Mouse (Mus musculus) thymus, adult 18-20 months (tissue): ENCODE measurements around the gene Itga6.

ENCODE experiments used
- DNase-seq, 2 experiments: peaks; one replicate each; pipeline ENCODE4 v3.0.0; 2022; ENCODE audit warnings: mixed read lengths in 2 of 2

Gene Itga6

DNA sequence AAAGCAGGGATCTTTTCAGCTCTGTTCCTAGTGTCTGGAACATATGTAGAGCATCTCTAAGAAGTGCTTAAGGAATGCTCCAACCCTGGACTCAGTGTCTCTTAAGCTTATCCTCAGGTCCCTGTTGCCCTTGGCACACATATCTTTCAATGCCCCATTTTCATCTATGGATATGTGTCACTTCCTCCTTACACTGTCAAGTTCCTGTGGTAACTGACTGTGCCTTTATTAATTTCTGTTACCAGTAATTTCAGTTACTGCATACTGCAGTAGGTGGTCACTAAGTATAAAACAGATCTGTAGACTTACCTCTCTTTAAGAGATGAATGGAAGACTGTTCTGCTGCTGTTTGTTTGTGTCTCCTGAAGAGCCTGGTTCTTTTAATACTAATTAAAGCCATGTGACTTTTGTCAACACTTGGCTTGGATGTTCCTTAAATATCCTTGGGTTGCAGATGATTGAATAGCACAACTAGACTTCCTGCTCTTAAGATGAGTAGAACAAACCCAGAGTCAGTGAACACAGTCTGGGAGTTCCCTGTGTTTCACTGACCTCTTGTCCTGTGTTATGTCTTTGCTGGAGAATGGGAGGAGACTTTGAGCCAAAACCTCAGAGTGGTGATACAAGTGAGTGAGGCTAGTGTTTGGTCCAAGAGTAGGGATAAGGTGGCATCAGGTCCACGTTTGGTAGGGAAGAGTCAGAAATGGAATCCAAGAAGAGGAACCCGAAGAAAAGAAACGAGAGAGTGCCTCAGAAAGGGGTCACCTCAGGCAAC is 19.7 kb downstream of the Itga6 start:
- DNase-seq = no peak

- DNase-seq = no peak
Observed at GRCm38 (mm10) chr2:71766007-71766406, 20.6 kb downstream of the Itga6 start.

GRCm38 (mm10) chr2:71767019-71767610 is 21.7 kb downstream of the Itga6 start:
- no peak for DNase-seq

DNA sequence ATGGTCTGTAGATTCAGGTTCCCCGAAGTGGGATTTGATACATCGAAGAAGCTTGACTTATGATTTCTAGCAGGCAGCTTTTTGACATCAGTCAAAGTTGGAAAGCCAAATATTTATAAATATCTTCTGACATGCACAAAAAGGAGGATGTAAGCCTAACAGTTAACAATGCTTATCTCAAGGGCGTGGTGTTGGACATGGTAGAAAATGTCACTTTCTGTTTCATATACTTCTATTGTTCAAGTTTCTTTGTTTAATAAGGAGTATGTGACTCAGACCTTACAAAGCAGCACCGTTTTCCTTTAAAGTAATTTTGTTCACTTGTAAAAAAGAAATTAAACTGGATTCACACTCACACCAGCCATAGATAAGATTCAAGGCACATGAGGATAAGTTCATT is 26.3 kb downstream of the Itga6 start:
- DNase-seq = no peak

- no peak for DNase-seq
Observed at GRCm38 (mm10) chr2:71773714-71774113, 28.3 kb downstream of the Itga6 start.

GRCm38 (mm10) chr2:71774246-71774951 is 29.0 kb downstream of the Itga6 start:
- no peak for DNase-seq

- DNase-seq = no peak
Observed at GRCm38 (mm10) chr2:71775201-71775611, 29.8 kb downstream of the Itga6 start.

DNA sequence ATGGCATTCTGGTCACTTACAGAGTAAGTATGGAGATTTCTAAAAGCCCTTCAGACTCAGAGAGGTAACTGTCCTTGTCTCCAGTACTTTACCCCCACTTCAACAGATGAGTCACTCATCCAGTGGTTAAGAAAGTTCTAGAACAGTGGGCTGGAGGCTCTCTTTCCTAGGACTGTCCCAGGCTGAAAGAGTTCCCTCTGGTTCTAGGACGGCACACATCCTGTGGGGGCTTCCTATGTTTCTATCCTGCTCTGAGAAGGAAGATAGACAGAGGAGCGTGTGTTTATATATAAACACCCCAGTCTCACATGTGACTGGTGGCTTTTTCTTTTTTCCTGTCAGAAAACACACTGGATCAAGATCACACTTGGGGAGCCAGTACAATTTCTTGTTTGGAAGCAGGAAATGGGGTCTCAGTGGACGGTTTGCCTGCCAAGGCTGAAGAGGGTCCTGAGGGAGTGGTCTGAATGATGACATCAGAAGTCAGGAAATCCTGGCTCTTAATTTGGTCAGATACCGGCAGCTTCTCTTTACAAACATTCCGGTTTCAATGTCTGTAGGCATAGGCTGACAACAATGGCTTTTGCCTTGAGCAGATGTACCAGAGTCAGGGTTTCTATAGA is 34.0 kb downstream of the Itga6 start:
- no peak for DNase-seq

- DNase-seq = no peak
Observed at GRCm38 (mm10) chr2:71780016-71780415, 34.6 kb downstream of the Itga6 start.

DNA sequence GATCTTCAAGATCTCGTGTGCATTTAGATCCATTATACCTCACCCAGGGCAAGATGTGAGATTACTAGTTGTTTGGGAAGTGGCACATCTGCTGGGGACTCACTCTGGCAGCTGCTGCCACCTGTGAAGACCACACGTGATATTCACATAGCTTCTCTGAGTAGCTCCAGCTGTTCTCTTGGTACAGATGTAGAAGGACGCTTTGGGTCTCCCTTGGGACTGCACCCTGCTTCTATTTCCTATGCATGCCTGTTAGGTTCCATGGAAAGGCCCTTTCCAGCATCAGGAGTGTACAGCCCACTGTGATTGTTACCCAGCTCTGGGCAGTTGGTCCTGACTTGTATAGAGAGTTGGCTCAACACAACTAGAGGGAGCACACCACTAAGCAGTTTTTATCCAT is 39.8 kb downstream of the Itga6 start:
- peak; percentile 20 to 61 for DNase-seq

GRCm38 (mm10) chr2:71786060-71786459 is 40.6 kb downstream of the Itga6 start:
- no peak for DNase-seq

DNA sequence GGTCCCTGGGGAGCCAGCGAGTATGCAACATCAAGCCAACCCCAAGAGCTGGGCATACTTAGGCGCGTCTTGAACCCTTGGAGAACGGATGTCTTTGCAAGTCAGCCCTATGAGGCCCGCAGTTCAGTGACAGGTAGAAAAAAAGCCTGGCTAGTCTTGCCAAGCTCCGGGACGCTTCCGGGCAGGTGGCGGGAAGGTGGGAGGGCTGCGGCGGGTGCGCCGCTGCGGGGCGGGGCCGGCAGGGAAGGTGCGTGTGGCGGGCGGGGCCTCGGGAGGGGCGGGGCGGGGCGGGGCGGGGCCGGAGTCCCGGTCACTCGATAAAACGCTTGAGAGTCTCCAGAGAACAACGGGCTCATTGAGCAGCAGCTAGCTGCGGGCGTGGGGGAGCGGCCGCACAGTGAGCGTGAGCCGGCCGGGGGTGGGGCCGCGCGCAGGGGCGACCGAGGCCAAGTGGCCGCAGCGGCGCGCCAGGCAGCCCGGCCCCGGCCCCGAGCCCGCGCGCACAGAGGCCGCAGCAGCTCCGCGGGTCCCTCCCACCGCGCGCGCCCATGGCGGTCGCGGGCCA is 41.3 kb downstream of the Itga6 start:
- peak; percentile 73 to 84 for DNase-seq

- DNase-seq = peak; percentile 60 to 65
Observed at GRCm38 (mm10) chr2:71787156-71787590, 41.8 kb downstream of the Itga6 start.

DNA sequence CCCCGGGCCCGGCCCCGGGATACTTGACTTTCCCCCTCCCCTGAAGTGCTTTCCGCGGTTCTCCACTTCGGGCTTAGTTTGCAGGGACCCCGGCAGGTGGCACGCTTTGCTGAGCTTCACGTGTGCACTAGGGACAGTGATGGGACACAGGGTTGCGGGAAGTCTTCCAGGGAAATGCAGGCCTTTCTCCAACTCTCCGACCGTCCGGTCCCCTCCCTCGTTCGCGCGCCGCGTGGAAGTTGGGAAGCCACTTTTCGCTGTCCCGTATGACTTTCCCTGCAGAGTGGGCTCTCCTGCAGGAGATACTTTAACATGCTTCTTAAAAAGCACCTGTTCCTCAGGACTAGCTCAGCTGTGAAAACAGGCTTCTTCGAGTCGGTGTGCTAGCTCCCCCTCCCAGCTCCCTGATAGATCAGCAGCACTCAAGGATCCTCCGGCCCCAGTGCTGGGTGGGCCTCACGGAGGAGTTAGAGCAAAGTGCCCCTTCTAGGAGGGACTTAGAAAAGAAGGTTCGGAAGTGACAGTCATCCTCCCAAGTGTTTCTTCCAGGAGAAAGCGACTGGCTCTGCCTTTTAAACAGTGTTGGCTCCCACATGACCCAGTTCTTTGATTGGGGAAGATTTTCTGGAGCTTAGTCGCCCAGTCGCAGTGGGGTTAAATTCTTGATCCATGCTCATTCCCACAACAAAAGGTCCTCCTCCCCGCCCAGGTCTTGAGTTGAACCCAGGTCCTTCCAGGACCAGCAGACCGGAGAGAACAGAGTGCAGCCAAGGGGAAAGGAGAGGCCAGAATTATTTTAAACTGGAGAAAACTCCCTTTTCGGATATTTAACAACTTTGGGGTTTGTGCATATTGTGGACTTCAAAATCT is 42.4 kb downstream of the Itga6 start:
- peak; percentile 42 to 63 for DNase-seq

- DNase-seq = no peak
Observed at GRCm38 (mm10) chr2:71790752-71791151, 45.3 kb downstream of the Itga6 start.

DNA sequence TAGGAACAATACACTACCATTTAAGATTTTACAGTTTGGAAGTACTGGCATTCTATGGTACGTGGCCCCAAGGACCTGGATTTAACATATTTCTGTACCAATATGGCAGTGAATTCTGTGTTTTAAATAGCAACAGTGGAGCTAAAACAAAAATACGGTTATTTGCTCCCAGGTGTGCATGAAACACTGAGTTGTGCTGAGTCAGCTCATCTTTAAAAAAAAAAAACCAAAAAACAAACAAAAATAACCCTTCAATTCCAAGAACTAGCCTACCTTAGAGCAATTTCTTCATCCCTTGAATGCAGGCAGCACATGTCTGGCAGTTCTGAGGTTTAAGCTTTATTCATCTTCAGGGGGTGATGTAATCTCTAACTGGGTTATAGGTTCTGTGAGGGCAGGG is 45.8 kb downstream of the Itga6 start:
- no peak for DNase-seq

DNA sequence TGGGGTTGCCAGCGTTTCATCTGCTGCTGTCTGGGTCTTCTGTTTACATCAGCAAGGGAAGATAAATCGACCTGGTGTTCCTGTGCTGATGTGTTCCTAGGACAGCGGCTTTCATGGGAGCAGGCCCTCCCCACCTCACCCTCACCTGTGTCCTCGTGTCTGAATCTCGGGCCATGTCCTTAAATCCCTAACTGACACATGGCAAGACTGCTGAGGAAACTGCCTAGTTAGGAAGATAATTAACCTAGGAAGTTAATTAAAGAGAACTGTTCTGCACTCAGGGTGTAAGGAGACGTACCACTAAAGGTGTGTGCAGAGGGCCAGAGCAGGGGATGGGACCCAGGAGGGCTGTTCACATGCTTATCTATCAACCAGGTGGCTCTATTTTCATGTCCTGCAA is 48.7 kb downstream of the Itga6 start:
- DNase-seq = no peak

DNA sequence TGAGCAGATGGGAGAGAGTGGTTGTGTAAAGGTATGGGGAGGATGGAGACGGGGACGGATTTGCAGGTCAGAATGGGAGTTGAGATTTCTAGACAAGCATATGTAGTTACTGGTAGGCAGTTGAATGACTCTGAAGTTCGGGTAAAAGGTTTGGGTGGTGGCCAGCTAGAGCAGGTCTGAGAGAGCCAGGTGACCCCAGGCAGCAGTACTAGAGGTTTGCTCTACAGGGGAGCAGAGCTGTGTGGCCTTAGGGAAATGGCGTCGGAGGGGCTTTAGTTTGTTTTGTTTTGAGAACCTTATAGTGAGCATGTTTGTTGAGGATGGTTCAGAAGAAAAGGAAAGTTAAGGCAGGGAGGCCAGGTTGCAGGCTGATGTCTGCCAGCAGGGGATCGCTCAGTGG is 51.4 kb downstream of the Itga6 start:
- no peak for DNase-seq

GRCm38 (mm10) chr2:71800798-71801197 is 55.4 kb downstream of the Itga6 start:
- no peak for DNase-seq

DNA sequence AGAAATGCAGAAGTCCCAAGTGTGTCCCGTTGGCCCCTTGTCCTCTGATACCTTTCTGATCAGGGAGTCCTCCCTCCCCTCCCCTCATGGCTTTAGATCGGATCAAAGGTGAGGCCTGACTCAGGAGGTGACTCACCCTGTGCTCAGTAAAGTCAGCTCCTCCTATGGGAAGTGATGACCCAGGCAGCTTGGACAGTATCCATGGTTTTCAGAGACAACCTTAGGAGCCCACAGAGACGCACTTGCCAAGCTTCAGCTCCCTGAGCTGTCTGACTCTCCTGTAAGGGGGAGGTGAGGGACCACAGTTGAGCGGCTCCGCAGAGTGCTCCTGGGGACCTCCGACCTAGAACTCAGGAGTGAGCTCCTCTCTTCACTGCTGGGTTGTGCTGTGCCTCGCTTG is 56.3 kb downstream of the Itga6 start:
- no peak for DNase-seq

DNA sequence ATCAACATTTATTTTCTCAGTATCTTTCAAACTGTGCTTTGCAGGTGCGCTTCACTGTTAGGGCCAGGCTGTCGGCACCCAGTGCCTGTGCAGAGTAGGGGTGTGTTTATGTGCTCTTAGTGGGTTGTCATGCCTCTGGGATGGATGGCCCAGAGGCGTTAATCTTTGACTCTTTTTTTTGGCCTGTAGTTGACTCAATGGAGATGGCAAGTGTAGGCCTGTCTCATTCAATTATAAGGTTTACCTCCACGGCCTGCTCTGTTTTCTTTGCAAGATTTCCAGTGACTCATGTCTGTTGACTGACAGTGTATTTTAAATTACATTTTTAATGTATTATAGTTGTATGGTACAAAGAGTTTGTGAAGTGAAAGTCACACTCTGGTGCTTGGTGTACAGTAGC is 56.7 kb downstream of the Itga6 start:
- DNase-seq = no peak

GRCm38 (mm10) chr2:71805120-71805519 is 59.7 kb downstream of the Itga6 start:
- DNase-seq = no peak
